Mouse (Mus musculus) right cerebral cortex, postnatal 10 days (tissue): ENCODE measurements at regions not wholly inside any gene's neighbourhood (a gene's known extent, or its start where the extent isn't known, plus 50 kb on each side); places are given as distances from the start of the nearest gene placed in this dataset.

Source experiments
- DNase-seq, 2 experiments: peaks; one replicate each; pipeline ENCODE4 v3.0.0; 2021; ENCODE audit warnings: low spot score in 2 of 2

GRCm38 (mm10) chr3:131056893-131057660 is 53.2 kb upstream of the Lef1 start:
- DNase-seq, result no peak

- no peak for DNase-seq
These were observed 55.9 kb upstream of the Lef1 start for GRCm38 (mm10) chr3:131054241-131054972.

GRCm38 (mm10) chr3:131047716-131048115 is 62.6 kb upstream of the Lef1 start:
- no peak for DNase-seq

GRCm38 (mm10) chr3:131046412-131046811 is 63.9 kb upstream of the Lef1 start:
- DNase-seq, result peak; percentile 32 to 38

GRCm38 (mm10) chr3:131040214-131040825 is 70.0 kb upstream of the Lef1 start:
- no peak for DNase-seq

GRCm38 (mm10) chr3:131037095-131037494 is 73.2 kb upstream of the Lef1 start:
- no peak for DNase-seq

GRCm38 (mm10) chr3:131034774-131035173 is 75.5 kb upstream of the Lef1 start:
- no peak for DNase-seq

GRCm38 (mm10) chr3:131026336-131026735 is 83.9 kb upstream of the Lef1 start:
- no peak for DNase-seq

- DNase-seq, result no peak
These were observed 90.9 kb upstream of the Lef1 start for GRCm38 (mm10) chr3:131019163-131019956.

GRCm38 (mm10) chr3:131017899-131018298 is 92.4 kb upstream of the Lef1 start:
- no peak for DNase-seq

- DNase-seq, result no peak
These were observed 94.2 kb upstream of the Lef1 start for GRCm38 (mm10) chr3:131016104-131016503.

GRCm38 (mm10) chr3:131014092-131014716 is 96.1 kb upstream of the Lef1 start:
- DNase-seq, result no peak

GRCm38 (mm10) chr3:131000701-131001100 is 109.6 kb upstream of the Lef1 start:
- DNase-seq, result no peak

GRCm38 (mm10) chr3:131000252-131000651 is 110.0 kb upstream of the Lef1 start:
- DNase-seq, result no peak

GRCm38 (mm10) chr3:130999818-131000217 is 110.5 kb upstream of the Lef1 start:
- DNase-seq, result no peak

GRCm38 (mm10) chr3:130998433-130998832 is 111.8 kb upstream of the Lef1 start:
- DNase-seq, result no peak

- no peak for DNase-seq
These were observed 113.5 kb upstream of the Lef1 start for GRCm38 (mm10) chr3:130996786-130997185.

GRCm38 (mm10) chr3:130991971-130992370 is 118.3 kb upstream of the Lef1 start:
- DNase-seq, result no peak

GRCm38 (mm10) chr3:130986708-130987107 is 123.6 kb upstream of the Lef1 start:
- no peak for DNase-seq

GRCm38 (mm10) chr3:130986101-130986500 is 124.2 kb upstream of the Lef1 start:
- DNase-seq, result peak in 1 of 2 experiments; percentile 32

GRCm38 (mm10) chr3:130981566-130981965 is 128.7 kb upstream of the Lef1 start:
- DNase-seq, result no peak
